Mouse (Mus musculus) subcutaneous adipose tissue, adult 2 months (tissue): Measurements from ENCODE around the gene 6030408B16Rik. TPM values are rescaled to one million over a fixed set of nuclear protein-coding genes. Genes with fewer than 3 reads are reported as not detected.

Experiments used
- polyA plus RNA-seq: library from polyadenylated mRNA; depleted of rRNA; stranded (reverse); fragments of >200 nt; gene quantifications from 2 replicates; pipeline ENCODE4 v1.2.3, GENCODE M21; 2012; ENCODE audit warnings: low replicate concordance; rRNA removed

6030408B16Rik gene
- polyA plus RNA-seq: 3.4 and 39.0 TPM in 2 replicates

DNA sequence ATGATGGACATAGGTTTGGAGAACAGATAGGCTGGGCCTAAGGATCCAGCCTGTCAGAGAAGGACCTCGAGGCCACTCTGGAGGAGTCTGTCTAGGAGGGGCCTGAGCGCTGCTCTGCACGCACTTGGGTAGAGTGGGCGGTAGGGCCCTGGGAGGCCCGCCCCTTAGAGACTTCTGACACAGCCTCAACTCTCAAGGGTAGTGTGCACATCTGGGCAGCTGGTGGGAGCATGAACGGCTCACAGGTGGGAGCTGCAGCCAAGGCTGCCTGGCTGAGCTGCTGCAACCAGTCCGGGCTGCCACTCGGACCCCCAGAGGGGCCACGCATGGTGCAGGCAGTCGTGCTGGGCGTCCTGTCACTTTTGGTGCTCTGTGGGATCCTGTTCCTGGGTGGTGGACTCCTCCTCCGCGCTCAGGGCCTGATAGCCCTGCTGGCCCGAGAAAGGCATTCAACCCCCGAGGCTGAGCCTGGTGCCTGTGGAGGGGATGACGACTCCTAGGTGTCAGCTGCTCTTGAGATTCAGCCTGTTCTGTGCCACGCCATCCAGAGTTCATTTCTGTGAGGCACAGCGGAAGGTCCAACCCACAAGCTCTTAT is at the start of gene 6030408B16Rik:
Gene 6030408B16Rik (plus strand): TSS at position 188 of the 597 bp plus-strand sequence.

DNA sequence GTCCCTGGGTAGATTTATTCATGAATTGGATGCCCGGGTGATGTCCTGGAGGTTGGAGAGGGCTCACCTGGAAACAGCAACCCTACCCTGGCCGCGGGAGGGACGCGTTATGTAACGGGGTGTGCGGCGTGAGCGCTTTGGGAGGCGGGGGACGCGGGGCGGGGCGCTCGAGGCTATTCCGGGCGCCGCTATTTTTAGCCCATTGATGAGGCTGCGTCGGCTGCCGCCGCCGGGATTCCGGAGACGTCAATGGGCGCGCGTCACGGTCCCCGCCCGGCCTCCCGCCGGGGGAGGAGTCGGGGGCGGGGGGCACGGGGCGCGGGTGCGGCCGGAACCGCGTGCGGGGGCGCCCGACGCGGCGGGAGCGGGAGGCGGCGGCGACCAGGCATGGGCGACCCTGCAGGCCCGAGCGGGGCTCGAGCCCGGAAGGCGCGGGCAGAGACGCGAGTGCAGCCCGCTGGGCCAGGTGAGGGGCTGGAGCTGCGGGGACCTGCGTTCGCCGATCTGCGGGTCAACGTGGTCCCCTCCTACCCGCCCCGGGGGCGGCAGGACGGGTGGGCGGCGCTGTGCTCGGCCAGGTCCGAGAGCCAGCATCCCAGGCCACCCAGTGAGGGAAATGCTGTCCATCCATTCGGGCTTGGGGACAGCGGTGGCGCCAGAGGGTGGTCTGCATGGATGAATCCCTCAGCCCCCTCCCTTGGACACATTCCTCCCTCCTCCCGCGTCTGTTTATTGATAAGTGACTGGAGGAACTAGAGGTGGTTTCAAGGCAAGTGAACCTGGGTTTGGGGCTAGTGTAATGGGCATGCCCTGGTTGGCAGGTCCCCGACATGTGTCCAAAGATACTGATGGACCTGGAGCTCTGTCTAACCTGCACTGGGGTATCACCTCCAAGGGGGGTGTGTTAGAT is 38.9 kb upstream of the 6030408B16Rik start, which contains the start of gene Nr4a1:
Gene Nr4a1 (plus strand): TSS at position 384 of the 910 bp plus-strand sequence.

DNA sequence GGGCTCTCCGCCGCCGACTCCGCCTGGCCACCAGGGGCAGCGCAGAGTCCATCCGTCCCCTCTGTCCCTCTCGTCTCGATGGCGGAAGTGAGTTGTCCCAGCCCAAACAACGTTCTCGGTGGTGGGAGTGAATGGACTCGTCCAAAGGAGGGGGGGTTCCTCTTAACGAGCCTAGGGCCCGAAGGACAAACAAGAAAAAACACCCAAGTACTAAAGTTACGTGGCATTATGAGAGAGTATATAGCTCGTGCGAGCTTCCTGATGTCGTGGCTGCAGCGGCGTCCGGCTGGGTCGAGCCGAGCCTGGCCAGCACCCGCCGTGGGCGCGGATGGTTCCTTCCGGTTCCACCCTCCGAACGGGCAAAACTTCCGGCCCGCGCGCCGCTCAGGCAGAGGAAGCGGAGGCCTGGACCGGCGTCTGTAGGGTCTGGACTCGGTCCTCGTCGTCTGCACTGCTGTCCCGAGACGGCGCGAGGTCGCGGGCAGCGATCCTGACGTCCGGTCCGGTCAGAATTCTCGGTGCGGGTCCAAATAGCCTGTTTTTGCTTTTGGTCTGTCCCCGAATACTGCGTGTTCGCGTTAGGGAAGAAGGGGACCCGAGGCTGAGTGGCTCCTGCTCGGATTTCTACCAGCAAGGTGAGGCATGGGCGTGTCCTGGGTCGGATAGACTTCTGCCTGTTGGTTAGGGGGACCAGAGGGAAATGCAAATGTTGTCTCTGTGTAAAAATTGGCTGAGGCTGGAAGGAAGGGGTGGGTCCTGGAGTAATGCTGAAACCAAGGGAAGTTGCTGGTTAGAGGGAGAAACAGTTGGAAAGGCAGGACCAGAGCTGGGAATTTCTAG is 8.9 kb upstream of the 6030408B16Rik start, which contains the start of gene Atg101:
Gene Atg101 (plus strand): TSS at position 362 of the 840 bp plus-strand sequence.

Other genes starting within 250 kb of the 6030408B16Rik start
- 0.50 TPM in 1 of 2 replicates, not detected in the other for gene Gm47841, start 245.8 kb upstream of the 6030408B16Rik start, polyA plus RNA-seq
- gene Fignl2, start 214.6 kb upstream of the 6030408B16Rik start, polyA plus RNA-seq: 5.9 and 10.9 TPM in 2 replicates
- gene Ankrd33, start 177.5 kb upstream of the 6030408B16Rik start, polyA plus RNA-seq: not detected in 2 replicates
- gene Acvrl1, start 164.7 kb upstream of the 6030408B16Rik start, polyA plus RNA-seq: 77.8 and 83.1 TPM in 2 replicates
- 21.5 and 26.6 TPM in 2 replicates for gene Acvr1b, start 119.1 kb upstream of the 6030408B16Rik start, polyA plus RNA-seq
- gene Grasp, start 69.0 kb upstream of the 6030408B16Rik start, polyA plus RNA-seq: 12.0 and 25.9 TPM in 2 replicates
- 7.7 and 12.7 TPM in 2 replicates for gene Nr4a1, start 38.9 kb upstream of the 6030408B16Rik start, polyA plus RNA-seq
- 35.4 and 37.5 TPM in 2 replicates for gene Atg101, start 8.9 kb upstream of the 6030408B16Rik start, polyA plus RNA-seq
- 5.4 and 9.7 TPM in 2 replicates for gene Krt80, start 77.0 kb downstream of the 6030408B16Rik start, polyA plus RNA-seq
- gene Krt7, start 117.8 kb downstream of the 6030408B16Rik start, polyA plus RNA-seq: 2.1 and 35.5 TPM in 2 replicates
- gene Krt87, start 145.6 kb downstream of the 6030408B16Rik start, polyA plus RNA-seq: 0.67 TPM in 1 of 2 replicates, not detected in the other
- gene Krt88, start 154.5 kb downstream of the 6030408B16Rik start, polyA plus RNA-seq: not detected in 2 replicates
- gene Krt81, start 170.5 kb downstream of the 6030408B16Rik start, polyA plus RNA-seq: 0.35 TPM in 1 of 2 replicates, not detected in the other
- gene Krt86, start 180.3 kb downstream of the 6030408B16Rik start, polyA plus RNA-seq: not detected in 2 replicates
- 19.3 TPM in 1 of 2 replicates, not detected in the other for gene Krt83, start 198.3 kb downstream of the 6030408B16Rik start, polyA plus RNA-seq
- 3.8 TPM in 1 of 2 replicates, not detected in the other for gene Gm49425, start 224.0 kb downstream of the 6030408B16Rik start, polyA plus RNA-seq
- not detected in 2 replicates for gene Krt84, start 239.6 kb downstream of the 6030408B16Rik start, polyA plus RNA-seq